Mouse (Mus musculus) T-helper 17 cell (primary cell): ENCODE measurements around the gene Zfp69.

Experiments
- in situ Hi-C, 2 experiments: fragments of 300-600 bp; cut with MboI, MseI; formaldehyde crosslinking; loops; 1 replicate in 1 of 2; 2 replicates in 1 of 2; pipeline ENCODE4 v1.15.1; 2025; ENCODE audit warnings: high pct_unique_total_duplicates in 2 of 2

Zfp69 gene

GRCm38 (mm10) chr4:120951428-120951973 lies at the start of gene Zfp69:
Gene Zfp69, minus strand, starts transcription at chr4:120951699.
- in situ Hi-C loops: no loop called here

DNA sequence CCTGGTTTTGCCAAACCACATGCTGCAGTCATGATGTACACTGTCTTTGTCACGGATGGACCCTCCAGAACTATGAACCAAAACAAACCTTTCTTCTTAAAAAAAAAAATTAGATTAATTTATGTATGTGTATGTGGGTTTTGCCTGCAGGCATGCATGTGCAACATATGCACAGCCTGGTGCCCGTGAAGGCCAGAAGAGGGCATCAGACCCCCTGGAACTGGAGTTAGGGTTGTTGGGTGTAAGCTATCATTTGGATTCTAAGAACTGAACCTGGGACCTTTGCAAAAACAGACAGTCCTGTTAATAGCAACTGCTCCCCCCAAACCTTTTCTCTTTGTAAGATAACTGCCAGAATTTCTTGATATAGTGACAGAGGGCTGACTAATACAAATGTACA lies 49.5 kb upstream of the Zfp69 start:
- in situ Hi-C loops: loop anchor here (10.0 kb wide), 2 partner anchors 936 to 1864 kb away; partner anchors contain the start of gene AL607142.1 (in 1 of the 2)

- in situ Hi-C loops: loop anchor here in 1 of 2 experiments (25.0 kb wide), 1 partner anchor 1034 kb away; no protein-coding TSS in a partner anchor
Observed at GRCm38 (mm10) chr4:120995911-120996310, 44.4 kb upstream of the Zfp69 start.

DNA sequence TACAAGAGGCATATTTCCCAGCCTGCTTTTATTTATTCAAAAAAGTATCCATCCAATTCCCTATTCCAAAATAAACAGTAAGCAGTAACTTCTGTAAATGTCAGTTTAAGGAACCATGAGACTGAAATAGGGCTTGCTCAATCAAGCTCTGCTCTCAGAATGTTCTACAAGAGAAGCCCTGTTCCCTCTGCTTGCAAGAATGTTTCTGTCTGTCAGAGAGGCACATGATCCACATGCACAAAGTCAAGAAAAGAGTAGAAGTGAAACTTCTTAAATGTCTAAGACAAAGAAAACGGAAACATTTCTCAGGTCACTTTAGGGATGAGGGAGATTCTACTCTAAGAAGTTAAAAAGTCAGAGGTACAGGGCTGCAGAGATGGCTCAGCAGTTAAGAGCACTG lies 41.5 kb upstream of the Zfp69 start:
- in situ Hi-C loops: loop anchor here in 1 of 2 experiments (25.0 kb wide), 1 partner anchor 1031 kb away; no protein-coding TSS in a partner anchor

GRCm38 (mm10) chr4:120992284-120992683 lies 40.8 kb upstream of the Zfp69 start:
- in situ Hi-C loops: loop anchor here in 1 of 2 experiments (25.0 kb wide), 1 partner anchor 1030 kb away; no protein-coding TSS in a partner anchor

- in situ Hi-C loops: loop anchor here (5.0 to 25.0 kb wide), 3 partner anchors 40 to 1025 kb away; no protein-coding TSS in a partner anchor
Observed at GRCm38 (mm10) chr4:120987319-120987718, 35.8 kb upstream of the Zfp69 start.

- in situ Hi-C loops: loop anchor here (5.0 to 25.0 kb wide), 3 partner anchors 41 to 1024 kb away; no protein-coding TSS in a partner anchor
Observed at GRCm38 (mm10) chr4:120986446-120986845, 34.9 kb upstream of the Zfp69 start.

GRCm38 (mm10) chr4:120978221-120978620 lies 26.7 kb upstream of the Zfp69 start:
- in situ Hi-C loops: loop anchor here in 1 of 2 experiments (25.0 kb wide), 1 partner anchor 1016 kb away; no protein-coding TSS in a partner anchor

DNA sequence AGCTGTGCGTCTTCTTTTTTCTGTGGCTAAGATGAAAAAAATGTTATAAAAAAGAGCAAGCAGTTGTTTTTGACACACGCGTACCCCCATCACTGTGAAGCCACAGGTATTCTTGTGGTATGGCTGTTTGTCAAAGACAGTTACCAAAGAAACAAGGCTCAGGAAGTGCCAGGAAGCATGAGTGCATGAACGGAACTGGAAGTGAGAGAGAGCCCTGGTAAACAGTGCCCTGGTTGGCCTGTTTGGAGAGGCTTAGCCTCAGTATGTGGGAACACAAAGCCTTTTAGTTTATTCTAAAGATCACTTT lies 23.9 kb upstream of the Zfp69 start:
- in situ Hi-C loops: loop anchor here in 1 of 2 experiments (25.0 kb wide), 1 partner anchor 1013 kb away; no protein-coding TSS in a partner anchor

- in situ Hi-C loops: loop anchor here in 1 of 2 experiments (25.0 kb wide), 1 partner anchor 1013 kb away; no protein-coding TSS in a partner anchor
Observed at GRCm38 (mm10) chr4:120974711-120975427, 23.4 kb upstream of the Zfp69 start.

DNA sequence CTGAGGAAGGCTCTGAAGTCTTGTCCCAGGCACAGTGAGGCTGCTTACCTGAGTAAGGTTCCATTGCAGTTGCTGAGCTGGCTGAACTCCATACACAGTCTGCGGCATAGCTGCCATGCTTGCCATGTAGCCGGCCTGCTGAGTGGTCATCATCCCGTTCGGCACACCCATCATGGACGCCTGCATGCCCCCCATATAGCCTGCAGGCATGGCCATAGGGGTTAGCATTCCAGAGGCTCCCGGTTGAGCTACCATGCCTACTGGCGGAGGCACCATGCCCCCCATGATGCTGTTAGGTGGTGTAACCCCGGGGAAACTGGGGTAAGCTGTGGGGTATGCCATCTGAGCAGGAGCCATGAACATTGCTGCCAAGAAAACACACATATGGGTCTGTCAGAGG lies 20.3 kb upstream of the Zfp69 start:
- in situ Hi-C loops: no loop called here

- in situ Hi-C loops: no loop called here
Observed at GRCm38 (mm10) chr4:120969382-120970146, 18.1 kb upstream of the Zfp69 start.

DNA sequence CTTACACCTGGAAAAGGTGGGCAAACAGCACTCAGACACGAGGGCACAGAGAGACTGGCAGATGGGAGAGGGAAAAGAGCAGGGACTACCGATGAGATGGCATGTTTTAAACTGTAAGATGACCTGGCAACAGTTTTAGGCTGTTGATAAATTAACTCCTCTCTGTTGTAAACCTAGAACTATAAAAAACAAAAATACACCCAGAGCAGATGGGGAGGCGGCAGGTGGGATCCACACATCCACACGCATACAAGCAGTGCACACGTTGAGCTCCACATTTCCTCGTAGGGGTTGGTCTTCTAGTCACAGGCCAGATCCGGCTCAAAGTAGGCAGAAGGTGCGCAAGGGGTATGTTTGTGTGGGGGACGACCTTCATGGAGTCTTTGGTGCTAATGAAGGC lies 17.0 kb upstream of the Zfp69 start:
- in situ Hi-C loops: no loop called here

DNA sequence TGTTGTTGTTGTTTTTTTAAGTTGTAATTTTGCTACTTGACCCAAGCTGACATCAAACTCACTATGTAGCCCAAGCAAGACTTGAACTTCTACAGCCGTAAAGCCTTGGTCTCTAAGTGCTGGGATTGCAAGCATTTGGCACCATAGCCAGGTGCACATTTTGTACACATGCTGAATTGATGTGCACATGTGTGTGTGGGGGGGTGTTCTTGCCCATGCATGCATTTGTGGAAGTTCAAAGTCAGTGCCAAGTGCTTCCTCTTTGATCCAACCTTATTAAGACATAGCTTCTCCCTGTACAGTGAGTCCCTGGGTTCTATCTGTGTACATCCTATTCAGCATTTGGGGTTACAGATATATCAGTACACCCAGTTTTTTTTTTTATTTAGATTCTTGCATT lies 4.1 kb upstream of the Zfp69 start:
- in situ Hi-C loops: no loop called here

GRCm38 (mm10) chr4:120953667-120954066 lies 2.2 kb upstream of the Zfp69 start:
- in situ Hi-C loops: no loop called here

DNA sequence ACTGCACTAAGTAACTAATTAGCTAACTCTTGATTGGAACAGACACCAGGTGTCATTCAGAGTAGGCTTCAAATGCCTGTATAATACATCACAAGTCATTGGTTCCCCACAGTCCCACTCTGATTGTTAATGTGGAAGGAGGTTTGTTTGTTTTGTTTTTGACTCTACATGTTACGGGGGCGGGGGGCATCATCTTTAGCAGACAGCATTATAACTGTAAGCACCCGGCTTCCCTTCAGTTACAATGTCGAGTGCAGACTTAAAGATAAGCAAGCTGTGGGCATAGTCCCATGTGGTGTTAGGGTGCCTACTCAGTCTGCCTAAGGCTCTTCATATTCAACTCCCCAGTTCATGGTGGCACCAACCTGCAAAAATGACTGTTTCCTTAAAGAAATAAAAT lies 1.5 kb upstream of the Zfp69 start:
- in situ Hi-C loops: no loop called here

GRCm38 (mm10) chr4:120952163-120952562 lies 664 bp upstream of the Zfp69 start:
- in situ Hi-C loops: no loop called here

DNA sequence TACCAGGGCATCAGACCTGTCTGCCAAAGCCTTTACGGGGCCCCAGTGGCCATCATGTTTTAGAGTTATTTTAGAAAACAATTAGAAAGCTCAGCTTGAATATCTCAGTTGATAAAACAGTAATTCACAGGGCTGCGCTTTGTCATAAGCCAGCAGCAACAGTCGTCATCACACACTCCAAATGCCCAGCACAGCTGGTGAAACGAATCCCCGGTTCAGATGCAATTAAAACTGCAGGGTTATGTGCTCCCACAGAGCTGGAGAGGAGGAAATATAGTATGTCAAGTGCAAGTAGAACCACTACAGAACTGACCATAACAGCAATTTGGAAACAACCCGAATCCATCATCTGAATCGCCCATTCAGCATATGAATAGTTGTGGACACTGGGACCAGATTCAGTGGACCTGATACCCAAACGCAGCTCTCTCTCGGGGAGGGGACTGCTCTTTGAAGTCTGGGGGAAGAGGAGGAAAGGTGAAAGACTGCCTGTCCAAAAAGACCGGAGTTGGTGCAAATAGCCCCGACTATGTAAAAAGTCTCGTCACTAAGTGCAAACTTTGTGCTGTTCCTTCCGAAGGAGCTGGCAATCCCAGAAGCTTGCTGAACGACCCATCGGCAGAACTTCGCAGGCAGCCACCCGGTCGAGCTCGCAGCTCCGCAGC lies 604 bp downstream of the Zfp69 start:
- in situ Hi-C loops: no loop called here

GRCm38 (mm10) chr4:120948938-120949337 lies 2.6 kb downstream of the Zfp69 start:
- in situ Hi-C loops: no loop called here

DNA sequence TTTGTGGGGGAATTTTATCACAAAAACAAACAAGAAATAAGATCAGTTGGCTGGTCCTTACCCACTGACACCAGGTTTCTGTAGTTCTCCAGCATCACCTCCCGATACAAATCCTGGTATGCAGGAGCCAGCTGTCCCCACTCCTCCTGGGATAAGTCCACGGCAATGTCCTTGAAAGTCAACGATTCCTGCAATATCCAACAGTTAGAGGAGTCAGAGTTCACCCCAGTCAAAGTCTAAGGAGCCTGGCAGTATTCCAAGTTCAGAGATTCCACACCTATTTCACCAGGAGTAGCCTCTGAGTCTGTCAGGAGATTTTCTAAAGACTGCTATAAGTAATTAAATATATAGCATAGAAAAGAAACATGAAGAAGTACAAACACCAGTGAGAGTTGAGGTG lies 16.5 kb downstream of the Zfp69 start:
- in situ Hi-C loops: no loop called here

DNA sequence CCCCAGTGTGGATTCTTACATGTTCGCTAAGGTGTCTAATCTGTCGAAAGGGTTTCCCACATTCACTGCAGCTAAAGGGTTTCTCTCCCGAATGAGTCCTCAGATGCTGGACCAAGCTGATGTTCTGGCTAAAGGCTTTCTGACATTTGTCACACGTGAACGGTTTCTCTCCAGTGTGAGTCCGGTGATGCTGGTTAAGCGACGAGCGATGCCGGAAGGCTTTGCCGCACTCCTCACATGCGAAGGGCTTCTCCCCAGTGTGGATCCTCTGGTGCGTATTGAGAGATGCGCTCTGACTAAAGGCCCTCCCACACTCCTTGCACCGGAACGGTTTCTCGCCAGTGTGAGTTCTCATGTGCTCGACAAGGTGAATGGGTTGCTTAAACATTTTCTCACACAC lies 20.8 kb downstream of the Zfp69 start:
- in situ Hi-C loops: no loop called here
